Mouse (Mus musculus) embryonic fibroblast, embryonic 13.5 days (primary cell): ENCODE measurements at regions not wholly inside any gene's neighbourhood (a gene's known extent, or its start where the extent isn't known, plus 50 kb on each side); places are given as distances from the start of the nearest gene placed in this dataset.

Experiments used
- H3K27ac ChIP-seq: 2 replicates; pipeline ENCODE4 v1.5.1; 2012; ENCODE audit warnings: low read length, control low read depth, inconsistent platforms; ENCODE audit not compliant: insufficient read depth
- H3K4me1 ChIP-seq: 2 replicates; pipeline ENCODE4 v1.6.1; 2011; ENCODE audit warnings: low read length; ENCODE audit not compliant: control insufficient read depth, insufficient read depth
- H3K4me3 ChIP-seq: 2 replicates; pipeline ENCODE4 v1.5.1; 2011; ENCODE audit warnings: mild to moderate bottlenecking, control low read depth, low read length; ENCODE audit not compliant: insufficient read depth
- CTCF ChIP-seq: IDR thresholded peaks from 2 replicates; pipeline ENCODE4 v1.5.1; 2011; ENCODE audit warnings: mild to moderate bottlenecking, control low read depth, low read length, moderate library complexity, borderline replicate concordance; ENCODE audit not compliant: insufficient read depth
- POLR2A ChIP-seq: IDR thresholded peaks from 2 replicates; pipeline ENCODE4 v1.6.1; 2011; ENCODE audit warnings: low read depth, mild to moderate bottlenecking, control low read depth, low read length, moderate library complexity

- Histone ChIP-seq H3K4me1 (no peaks in the 10 kb centered on the region), H3K4me3 (no peak overlapping the region), H3K27ac (no peak overlapping the region)
- TF ChIP-seq CTCF (no peak), POLR2A (no peak)
These were observed 78.1 kb downstream of the Fam204a start for GRCm38 (mm10) chr19:60148313-60148965.

- Histone ChIP-seq H3K27ac (no peak overlapping the region), H3K4me1 (no peaks in the 10 kb centered on the region), H3K4me3 (no peak overlapping the region)
- TF ChIP-seq CTCF (no peak), POLR2A (no peak)
These were observed 79.9 kb downstream of the Fam204a start for GRCm38 (mm10) chr19:60146451-60147190.

- Histone ChIP-seq H3K27ac (no peak overlapping the region), H3K4me1 (no peaks in the 10 kb centered on the region), H3K4me3 (peak overlapping the region; percentile 17)
- TF ChIP-seq CTCF, result no peak
- TF ChIP-seq POLR2A, result no peak
These were observed 81.3 kb downstream of the Fam204a start for GRCm38 (mm10) chr19:60145242-60145641.

- TF ChIP-seq POLR2A (no peak), CTCF (peak; percentile 95)
- no peaks in the 10 kb centered on the region for H3K4me1 ChIP-seq
- H3K4me3 ChIP-seq, result peak overlapping the region; percentile 27
- no peak overlapping the region for H3K27ac ChIP-seq
These were observed 82.0 kb downstream of the Fam204a start for GRCm38 (mm10) chr19:60144336-60144989.

- Histone ChIP-seq H3K4me3 (no peak overlapping the region), H3K27ac (no peak overlapping the region), H3K4me1 (no peaks in the 10 kb centered on the region)
- TF ChIP-seq CTCF, result no peak
These were observed 87.6 kb downstream of the Fam204a start for GRCm38 (mm10) chr19:60138881-60139280.

- Histone ChIP-seq H3K27ac (no peak overlapping the region), H3K4me3 (no peak overlapping the region), H3K4me1 (no peaks in the 10 kb centered on the region)
- no peak for TF ChIP-seq CTCF
- no peak for TF ChIP-seq POLR2A
These were observed 90.0 kb downstream of the Fam204a start for GRCm38 (mm10) chr19:60136491-60136890.

GRCm38 (mm10) chr19:60134447-60135328, 91.8 kb downstream of the Fam204a start:
- Histone ChIP-seq H3K4me1 (no peaks in the 10 kb centered on the region), H3K4me3 (no peak overlapping the region), H3K27ac (no peak overlapping the region)
- TF ChIP-seq CTCF (no peak), POLR2A (no peak)

GRCm38 (mm10) chr19:60129635-60130034, 96.9 kb downstream of the Fam204a start:
- no peak for TF ChIP-seq POLR2A
- TF ChIP-seq CTCF, result no peak
- 0 out of 2 replicates have a peak, but pooled peaks cover under 1% of the 10 kb centered on the region for H3K4me1 ChIP-seq
- H3K27ac ChIP-seq, result no peak overlapping the region
- H3K4me3 ChIP-seq, result no peak overlapping the region

- H3K27ac ChIP-seq, result no peak overlapping the region
- TF ChIP-seq CTCF (no peak), POLR2A (no peak)
- no peak overlapping the region for H3K4me3 ChIP-seq
- peaks cover 4% of the 10 kb centered on the region; the same call in 1 of the 2 replicates for H3K4me1 ChIP-seq
These were observed 101.9 kb downstream of the Fam204a start for GRCm38 (mm10) chr19:60124638-60125037.

GRCm38 (mm10) chr19:60120917-60121316, 105.6 kb downstream of the Fam204a start:
- no peak overlapping the region for H3K27ac ChIP-seq
- H3K4me3 ChIP-seq, result no peak overlapping the region
- TF ChIP-seq CTCF, result no peak
- TF ChIP-seq POLR2A, result no peak
- H3K4me1 ChIP-seq, result peaks cover 4% of the 10 kb centered on the region; the same call in 1 of the 2 replicates
